Mouse (Mus musculus): Measurements from ENCODE around the gene Slc31a1.

- no peak for TF ChIP-seq CTCF (IDR thresholded peaks at IDR 0.05; ENCODE audit: low read depth, low read length)
- TF ChIP-seq POLR2A (IDR thresholded peaks at IDR 0.05; ENCODE audit: extremely low read depth, insufficient read depth, low read length): no peak
Measured at GRCm38 (mm10) chr4:62439793-62440192, 79.3 kb downstream of the Slc31a1 start.
